Mouse (Mus musculus) lung, postnatal 0 days (tissue): Measurements from ENCODE around the gene Nrbp1. TPM values are rescaled to one million over a fixed set of nuclear protein-coding genes. Genes with fewer than 3 reads are reported as not detected.

Experiments
- ATAC-seq: fragments of 200-750 bp; cut with Nextera tagmentation; 2 replicates; pipeline ENCODE4 v1.8.0; 2017; ENCODE audit warnings: moderate library complexity
- DNase-seq: peaks from one replicate; pipeline ENCODE4 v3.0.0-alpha.2; 2016; ENCODE audit warnings: low spot score
- H3K27ac ChIP-seq: fragments of 300-500 bp; sonication (generic); 2 replicates; pipeline ENCODE4 v1.5.1; 2014; ENCODE audit warnings: antibody characterized with exemption, mild to moderate bottlenecking, low read length, mixed read lengths
- H3K27me3 ChIP-seq: fragments of 300-500 bp; sonication (generic); replicated peaks from 2 replicates; pipeline ENCODE4 v1.6.1; 2014; ENCODE audit warnings: low read length, mixed read lengths; ENCODE audit not compliant: insufficient read depth
- H3K36me3 ChIP-seq: fragments of 300-500 bp; sonication (generic); 2 replicates; pipeline ENCODE4 v1.6.1; 2014; ENCODE audit warnings: low read length, mixed read lengths; ENCODE audit not compliant: insufficient read depth
- H3K4me1 ChIP-seq: fragments of 300-500 bp; sonication (generic); 2 replicates; pipeline ENCODE4 v1.6.1; 2014; ENCODE audit warnings: antibody characterized with exemption, low read depth, low read length, mixed read lengths; ENCODE audit not compliant: insufficient read depth
- H3K4me2 ChIP-seq: fragments of 300-500 bp; sonication (generic); replicated peaks from 2 replicates; pipeline ENCODE4 v1.6.1; 2014; ENCODE audit warnings: low read depth, mild to moderate bottlenecking, low read length, moderate library complexity, mixed read lengths
- H3K4me3 ChIP-seq: fragments of 300-500 bp; sonication (generic); 2 replicates; pipeline ENCODE4 v1.5.1; 2014; ENCODE audit warnings: low read depth, low read length
- H3K9ac ChIP-seq: fragments of 300-500 bp; sonication (generic); replicated peaks from 2 replicates; pipeline ENCODE4 v1.6.1; 2014; ENCODE audit warnings: low read depth, mild to moderate bottlenecking
- H3K9me3 ChIP-seq: fragments of 300-500 bp; sonication (generic); 2 replicates; pipeline ENCODE4 v1.6.1; 2016; ENCODE audit warnings: low read length, mixed read lengths
- CTCF ChIP-seq: IDR thresholded peaks from 2 replicates; pipeline ENCODE4 v1.5.1; 2016; ENCODE audit warnings: antibody characterized with exemption, mild to moderate bottlenecking
- EP300 ChIP-seq: IDR thresholded peaks from 2 replicates; pipeline ENCODE4 v1.6.1; 2016; ENCODE audit warnings: antibody characterized with exemption, mild to moderate bottlenecking, control low read depth
- WGBS: fragments of 180-500 bp; shearing (Covaris S2); extraction: QIAGEN DNeasy Blood & Tissue Kit; methylation state at CpG from one replicate; pipeline ENCODE4 v1.1.7; 2014; 5-methylcytosine and 5-hydroxymethylcytosine counted together
- polyA plus RNA-seq: library from polyadenylated mRNA; unstranded; fragments of >200 nt; fragmentation: Nextera tagmentation; extraction: Ambion mirVana; gene quantifications from 2 replicates; pipeline ENCODE4 v1.2.1, GENCODE M21; 2015

Nrbp1 gene
- polyA plus RNA-seq, 1 experiment from 2014 or later = 131 TPM

DNA sequence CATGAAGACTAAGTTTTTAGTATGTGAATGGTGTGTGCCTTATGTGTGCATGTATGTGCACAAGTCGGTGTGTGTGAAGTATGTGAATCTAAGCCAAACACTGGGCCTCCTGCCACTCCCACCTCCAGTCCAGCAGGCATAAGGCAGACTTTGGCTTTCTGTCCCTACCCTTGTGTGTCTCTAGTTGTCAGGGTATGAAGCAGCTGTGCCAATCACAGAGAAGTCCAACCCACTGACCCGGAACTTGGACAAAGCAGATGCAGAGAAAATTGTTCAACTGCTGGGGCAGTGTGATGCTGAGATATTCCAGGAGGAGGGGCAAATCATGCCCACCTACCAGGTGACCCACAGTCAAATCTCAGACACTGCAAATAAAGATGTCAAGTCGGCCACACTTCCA lies 57.3 kb downstream of the Nrbp1 start:
- no peak overlapping the region for H3K4me3 ChIP-seq
- no peak overlapping the region for H3K4me2 ChIP-seq
- no peak for TF ChIP-seq EP300
- no peak for TF ChIP-seq CTCF
- H3K9ac ChIP-seq = no peak overlapping the region
- 0 out of 2 replicates have a peak, but pooled peaks cover 5% of the 10 kb centered on the region for H3K4me1 ChIP-seq
- no peaks in the 10 kb centered on the region for H3K27me3 ChIP-seq
- no peak overlapping the region for H3K27ac ChIP-seq
- no peaks in the 10 kb centered on the region for H3K36me3 ChIP-seq
- ATAC-seq = no peak
- WGBS = 58% methylated on average over 3 of the region's 3 CpGs
- H3K9me3 ChIP-seq = no peaks in the 10 kb centered on the region
- DNase-seq = no peak

DNA sequence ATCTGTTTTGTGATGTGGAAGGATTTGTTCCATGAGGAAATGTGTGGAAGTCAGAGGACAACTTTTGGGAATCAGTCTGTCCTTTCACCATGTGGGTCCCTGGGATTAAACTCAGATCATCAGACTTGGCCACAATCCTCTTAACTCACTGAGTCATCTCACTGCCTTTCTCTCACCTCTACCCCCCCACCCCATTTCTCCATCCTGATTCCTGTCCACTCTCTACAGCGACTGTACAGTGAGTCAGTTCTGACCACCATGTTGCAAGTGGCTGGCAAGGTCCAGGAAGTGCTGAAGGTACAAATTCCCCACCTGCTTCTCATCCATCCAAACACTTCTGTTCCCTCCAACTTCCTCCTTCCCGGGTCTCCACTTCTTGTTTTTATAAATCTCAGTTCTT lies 57.8 kb downstream of the Nrbp1 start:
- WGBS = 26% methylated on average over 2 of the region's 2 CpGs
- ATAC-seq = no peak
- TF ChIP-seq CTCF (no peak), EP300 (no peak)

More for the DNA sequence above, 57.8 kb downstream of the Nrbp1 start:
- H3K4me1 ChIP-seq = 0 out of 2 replicates have a peak, but pooled peaks cover 5% of the 10 kb centered on the region
- no peak overlapping the region for H3K9ac ChIP-seq
- no peak for DNase-seq
- no peaks in the 10 kb centered on the region for H3K36me3 ChIP-seq
- H3K27me3 ChIP-seq = no peaks in the 10 kb centered on the region
- H3K27ac ChIP-seq = no peak overlapping the region
- H3K4me2 ChIP-seq = no peak overlapping the region
- H3K4me3 ChIP-seq = no peak overlapping the region
- H3K9me3 ChIP-seq = no peaks in the 10 kb centered on the region

Other genes with a start within 250 kb of the Nrbp1 start
- 260 and 289 TPM in 2 replicates for gene Atraid, start 192.6 kb upstream of the Nrbp1 start, polyA plus RNA-seq
- gene Slc5a6, start 191.9 kb upstream of the Nrbp1 start, polyA plus RNA-seq = 3.4 and 3.6 TPM in 2 replicates
- 4.1 and 4.2 TPM in 2 replicates for gene Cad, start 186.1 kb upstream of the Nrbp1 start, polyA plus RNA-seq
- not detected in 2 replicates for gene Dnajc5g, start 134.6 kb upstream of the Nrbp1 start, polyA plus RNA-seq
- gene Slc30a3, start 132.6 kb upstream of the Nrbp1 start, polyA plus RNA-seq = not detected in 2 replicates
- gene Trim54, start 124.2 kb upstream of the Nrbp1 start, polyA plus RNA-seq = 0.49 and 0.55 TPM in 2 replicates
- gene Ucn, start 102.0 kb upstream of the Nrbp1 start, polyA plus RNA-seq = not detected in 2 replicates
- gene Mpv17, start 86.6 kb upstream of the Nrbp1 start, polyA plus RNA-seq = 38.2 and 53.6 TPM in 2 replicates
- 0.73 TPM in 1 of 2 replicates, not detected in the other for gene Gm29609, start 61.0 kb upstream of the Nrbp1 start, polyA plus RNA-seq
- gene Gtf3c2, start 60.7 kb upstream of the Nrbp1 start, polyA plus RNA-seq = 24.2 and 26.2 TPM in 2 replicates
- 103 and 106 TPM in 2 replicates for gene Snx17, start 47.6 kb upstream of the Nrbp1 start, polyA plus RNA-seq
- 44.4 and 45.0 TPM in 2 replicates for gene Eif2b4, start 47.4 kb upstream of the Nrbp1 start, polyA plus RNA-seq
- 6.6 and 7.4 TPM in 2 replicates for gene Zfp513, start 38.6 kb upstream of the Nrbp1 start, polyA plus RNA-seq
- 77.6 TPM in 2 replicates for gene Ppm1g, start 20.2 kb upstream of the Nrbp1 start, polyA plus RNA-seq
- 0.45 and 0.62 TPM in 2 replicates for gene Gm9970, start 368 bp downstream of the Nrbp1 start, polyA plus RNA-seq
- gene Krtcap3, start 10.8 kb downstream of the Nrbp1 start, polyA plus RNA-seq = 44.5 and 50.4 TPM in 2 replicates
- 24.2 and 25.6 TPM in 2 replicates for gene Ift172, start 50.3 kb downstream of the Nrbp1 start, polyA plus RNA-seq
- gene Fndc4, start 55.2 kb downstream of the Nrbp1 start, polyA plus RNA-seq = 9.7 and 11.8 TPM in 2 replicates
- gene Gckr, start 56.6 kb downstream of the Nrbp1 start, polyA plus RNA-seq = 0.08 TPM in 1 of 2 replicates, not detected in the other
- gene Zfp512, start 211.6 kb downstream of the Nrbp1 start, polyA plus RNA-seq = 18.2 and 19.1 TPM in 2 replicates
- gene 4930548H24Rik, start 244.9 kb downstream of the Nrbp1 start, polyA plus RNA-seq = not detected in 2 replicates